Mouse (Mus musculus): Measurements from ENCODE around the gene Suox.
"Not testable (repeated sequence)": the region's sequence is repeated elsewhere in the genome, so short reads cannot be mapped to it uniquely, and the experiment has no call there.

Gene Suox

DNA sequence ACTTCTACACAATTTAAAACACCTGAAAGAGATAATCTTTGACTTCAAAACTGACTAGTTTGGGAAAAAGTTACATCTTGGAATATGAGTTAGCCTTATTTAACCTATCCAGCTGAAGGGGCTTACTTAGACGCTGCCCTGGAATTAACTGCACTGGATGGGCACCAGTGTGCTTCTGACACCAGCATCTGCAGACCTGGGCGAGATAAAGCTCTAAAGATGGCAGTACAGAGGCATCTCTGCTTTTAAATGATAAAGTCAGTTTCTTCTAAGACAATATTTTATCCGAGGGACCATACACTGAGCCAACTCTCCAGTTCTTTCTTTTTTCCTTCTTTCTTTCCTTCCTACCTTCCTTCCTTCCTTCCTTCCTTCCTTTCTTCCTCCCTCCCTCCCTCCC is 9.1 kb downstream of the Suox start:
- no peak for DNase-seq (ENCODE audit: low spot score)

DNA sequence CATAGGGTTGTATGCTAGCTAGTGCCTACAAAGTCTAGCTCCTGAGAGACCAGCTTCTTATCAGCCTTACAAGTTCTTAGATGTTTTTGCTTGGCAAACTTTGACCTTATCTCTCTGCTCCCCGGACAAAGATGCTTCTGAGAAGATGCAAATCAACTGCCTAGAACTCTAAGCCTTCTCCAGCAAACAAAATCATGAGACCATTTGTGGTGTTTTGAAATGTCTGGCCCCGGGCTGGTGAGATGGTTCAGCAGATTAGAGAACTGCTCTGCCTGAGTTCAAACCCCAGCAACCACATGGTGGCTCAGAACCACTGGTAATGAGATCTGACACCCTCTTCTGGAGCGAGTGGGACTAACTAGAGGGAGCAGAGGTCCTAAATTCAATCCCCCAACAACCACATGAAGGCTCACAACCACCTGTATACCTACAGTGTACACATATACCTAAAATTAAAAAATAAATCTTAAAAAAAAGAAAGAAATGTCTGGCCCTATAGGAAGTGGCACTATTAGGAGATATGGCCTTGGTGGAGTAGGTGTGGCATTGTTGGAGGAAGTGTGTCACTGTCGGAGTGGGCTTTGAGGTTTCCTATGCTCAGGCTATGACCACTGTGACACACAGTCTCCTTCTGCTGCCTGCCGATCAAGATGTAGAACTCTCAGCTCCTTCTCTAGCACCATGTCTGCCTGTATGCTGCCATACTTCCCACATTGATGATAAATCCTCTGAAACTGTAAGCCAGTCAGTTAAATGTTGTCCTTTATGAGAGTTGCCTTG is 10.2 kb downstream of the Suox start:
- DNase-seq (ENCODE audit: low spot score), result no peak

DNA sequence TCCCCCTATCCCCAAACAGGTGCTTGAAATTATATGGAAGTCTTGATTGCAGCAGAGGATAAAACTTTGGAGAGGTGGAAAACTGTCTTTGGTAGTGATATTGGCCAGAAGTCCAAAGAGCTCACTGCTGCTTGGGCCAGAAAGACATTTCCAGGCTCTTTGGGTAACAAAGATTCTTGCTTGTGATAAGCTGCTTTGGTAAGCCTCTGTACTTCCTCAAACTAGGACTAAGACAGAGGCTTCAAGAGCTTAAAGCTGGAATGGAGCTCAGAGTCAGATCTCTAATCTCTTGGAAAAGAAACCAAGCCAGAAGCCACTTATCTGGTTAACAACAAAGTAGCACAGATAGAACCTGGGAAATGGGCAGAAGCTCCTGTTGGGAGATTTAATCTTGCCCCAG is 11.4 kb downstream of the Suox start:
- DNase-seq (ENCODE audit: low spot score), result no peak

DNA sequence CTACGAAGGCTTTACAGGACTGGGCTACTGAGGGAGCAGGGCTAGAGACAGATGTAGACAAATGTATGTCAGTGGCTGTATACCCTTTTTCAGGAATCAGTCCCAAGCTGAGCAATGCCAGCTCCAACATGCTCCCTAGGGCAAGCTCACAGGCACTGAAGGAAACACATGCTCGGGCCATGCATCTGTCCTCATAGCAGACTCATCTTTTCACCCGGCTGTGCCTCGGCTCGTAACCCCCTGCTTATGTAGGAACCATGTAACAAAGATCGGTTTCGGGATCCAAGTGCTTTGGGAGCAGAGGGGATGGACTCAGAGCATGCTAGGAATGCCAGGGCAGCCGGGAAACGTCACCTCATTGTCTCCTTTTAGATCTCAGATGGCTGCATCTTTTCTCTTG is 14.4 kb downstream of the Suox start:
- no peak for DNase-seq (ENCODE audit: low spot score)

DNA sequence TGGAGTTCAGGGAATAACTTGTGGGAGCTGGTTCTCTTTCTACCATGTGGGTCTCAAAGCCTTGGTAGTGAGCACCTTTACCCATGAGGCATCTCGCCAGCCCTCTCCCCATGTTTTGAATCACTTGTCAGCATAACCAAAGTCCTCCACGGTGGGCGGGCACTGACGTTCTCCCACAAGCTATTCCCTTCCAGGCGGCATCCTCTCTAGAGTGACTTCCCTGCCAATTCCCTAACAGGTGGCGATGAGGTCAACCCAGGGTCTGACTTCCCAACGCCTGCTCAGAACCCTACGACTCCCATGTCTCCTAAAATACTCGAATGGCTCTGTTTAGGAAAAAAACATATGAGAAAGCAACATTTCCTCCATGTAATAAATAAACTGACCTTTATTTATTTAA is 16.0 kb downstream of the Suox start:
- DNase-seq (ENCODE audit: low spot score), result no peak

DNA sequence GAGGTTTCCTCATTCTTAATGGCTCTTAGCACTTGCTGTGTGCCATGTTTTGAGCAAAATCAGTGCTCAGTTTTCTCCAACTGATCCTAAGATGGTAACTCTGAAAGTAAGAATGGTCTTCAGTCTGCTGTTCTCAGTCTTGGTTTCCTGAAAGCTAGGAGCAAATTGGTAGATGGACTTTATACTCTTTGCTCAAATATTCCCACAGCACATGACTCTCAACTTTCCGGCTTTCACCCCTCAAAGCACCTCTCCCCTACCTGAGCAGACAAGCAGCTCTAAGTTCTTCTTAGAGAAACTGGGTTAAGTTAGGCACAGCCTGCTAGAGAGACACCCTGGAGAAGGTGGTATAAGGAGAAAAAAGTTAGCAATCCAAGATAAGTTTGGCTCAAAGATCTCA is 17.1 kb downstream of the Suox start:
- no peak for DNase-seq (ENCODE audit: low spot score)

DNA sequence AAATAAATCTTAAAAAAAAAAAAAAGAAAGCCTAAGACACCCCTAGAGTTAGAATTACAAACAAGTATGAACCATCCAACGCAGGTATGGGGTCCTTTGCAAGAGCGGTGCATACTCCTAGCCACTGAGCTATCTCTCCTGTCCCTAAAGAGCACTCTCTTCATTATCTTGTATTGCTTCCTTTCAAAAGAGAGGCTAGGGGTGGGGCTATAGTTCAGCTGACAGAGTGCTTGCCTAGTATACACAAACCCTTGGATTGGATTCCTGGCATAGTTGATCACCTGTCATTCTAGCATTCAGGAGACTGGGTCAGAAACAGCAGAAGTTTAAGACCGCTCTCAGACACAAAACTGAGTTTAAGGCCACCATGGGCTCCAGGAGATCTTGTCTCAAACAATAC is 18.6 kb downstream of the Suox start:
- DNase-seq (ENCODE audit: low spot score), result no peak

DNA sequence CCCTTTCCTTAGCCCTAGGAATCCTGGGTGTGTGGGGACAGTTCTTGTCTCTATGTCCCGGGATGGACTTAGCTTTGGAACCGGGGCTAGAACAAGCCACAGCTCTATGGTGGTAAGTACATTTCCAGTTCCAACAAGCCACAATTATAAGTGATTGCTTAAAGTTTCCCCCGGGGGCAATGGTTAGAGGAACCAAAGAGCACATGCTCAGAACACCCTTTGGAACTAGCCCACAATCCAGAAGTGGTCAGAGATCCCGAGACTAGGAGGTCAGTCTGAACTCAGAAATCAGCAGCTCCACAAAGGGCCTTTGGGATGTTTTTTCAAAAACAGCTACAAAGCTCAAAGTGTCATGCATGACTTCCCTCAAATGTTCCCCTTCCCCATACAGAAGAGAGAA is 20.0 kb downstream of the Suox start:
- DNase-seq (ENCODE audit: low spot score), result no peak

DNA sequence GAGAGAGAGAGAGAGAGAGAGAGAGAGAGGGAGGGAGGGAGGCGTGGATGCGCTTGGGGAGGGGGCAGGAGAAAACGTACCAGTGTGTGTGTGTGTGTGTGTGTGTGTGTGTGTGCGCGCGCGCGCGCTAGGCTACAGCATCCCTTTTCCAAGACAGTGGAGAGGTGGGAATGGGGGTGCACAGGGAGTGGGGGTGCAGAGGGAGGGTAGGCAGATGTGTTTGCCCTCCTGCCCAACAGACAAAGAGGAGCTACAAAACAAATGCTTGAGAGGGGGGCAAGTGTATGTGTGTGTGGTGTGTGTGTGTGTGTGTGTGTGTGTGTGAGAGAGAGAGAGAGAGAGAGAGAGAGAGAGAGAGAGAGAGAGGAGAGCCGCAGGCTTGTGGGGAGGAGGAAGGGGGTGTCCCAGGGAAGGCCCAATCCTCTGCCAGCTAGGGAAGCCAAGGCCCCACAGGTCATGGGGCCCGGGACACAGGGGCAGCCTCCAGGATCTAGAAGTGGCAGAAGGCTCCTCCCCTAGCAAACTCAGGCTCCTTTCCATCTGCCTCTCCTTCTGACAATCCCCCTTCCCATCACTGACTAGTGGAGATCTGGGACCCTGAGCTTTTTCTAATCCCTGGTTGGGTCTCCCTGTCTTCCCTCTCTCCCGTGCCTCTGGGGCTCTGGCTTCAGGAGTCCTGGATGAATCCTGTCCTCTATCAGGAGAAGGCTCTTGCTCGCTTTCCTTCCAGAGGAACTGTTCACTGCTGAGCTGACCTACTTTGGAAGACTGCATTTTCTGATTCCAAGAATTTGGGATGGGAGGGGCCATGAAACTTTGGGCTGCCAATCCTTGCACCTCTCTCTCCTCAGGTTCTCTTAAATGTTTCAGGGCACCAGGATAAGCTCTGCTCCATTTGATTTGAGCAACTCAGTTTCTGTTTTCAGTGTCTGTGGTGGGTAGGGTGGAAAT is 27.5 kb downstream of the Suox start:
- DNase-seq (ENCODE audit: low spot score), result no peak

DNA sequence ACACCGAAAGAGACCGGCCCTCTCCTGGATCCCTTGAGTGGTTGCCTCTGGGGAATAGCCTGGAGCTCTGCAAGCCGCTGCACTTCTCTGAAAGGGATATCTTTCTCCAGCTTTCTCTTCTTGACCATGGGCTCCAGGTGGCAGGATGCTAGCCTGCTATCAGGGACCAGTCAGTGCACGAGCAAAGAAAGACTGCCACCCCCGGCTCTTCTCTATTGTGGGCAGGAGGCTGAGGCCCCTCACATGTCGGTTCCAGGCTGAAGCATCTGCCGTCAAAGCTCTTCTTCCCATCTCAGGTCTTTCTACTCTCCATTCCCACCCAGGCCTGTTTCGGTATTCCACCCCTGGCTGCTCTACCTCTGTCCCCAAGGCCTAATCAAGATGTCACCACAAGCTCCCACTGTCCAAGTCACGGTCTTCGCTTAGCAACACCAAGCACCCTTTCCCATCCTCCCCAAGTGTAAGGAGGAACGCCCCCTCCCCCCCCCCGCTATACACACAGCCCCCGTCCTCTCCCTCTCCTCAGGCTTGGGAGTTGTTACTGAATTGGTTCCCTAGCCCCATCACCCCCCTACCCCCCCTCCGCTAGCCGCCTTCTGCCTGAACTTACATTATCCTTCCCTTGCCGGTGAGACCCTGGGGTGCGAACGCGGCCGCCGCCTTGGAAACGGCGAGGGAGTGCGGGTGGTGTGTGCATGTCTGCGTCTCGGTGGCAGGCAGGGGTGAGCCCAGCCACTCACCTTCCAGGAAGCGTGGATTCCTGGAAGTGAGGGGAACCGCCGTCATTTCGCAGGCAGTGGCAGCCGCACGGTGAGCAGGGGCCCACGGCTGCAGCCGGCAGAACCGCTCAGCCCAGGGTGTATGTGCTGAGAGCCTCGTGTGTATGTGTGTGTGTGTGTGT is 28.5 kb downstream of the Suox start, which contains the start of gene Ikzf4:
Gene Ikzf4, minus strand, starts transcription at position 881 of the 901 bp plus-strand sequence.
- DNase-seq (ENCODE audit: low spot score), result peak; percentile 26

DNA sequence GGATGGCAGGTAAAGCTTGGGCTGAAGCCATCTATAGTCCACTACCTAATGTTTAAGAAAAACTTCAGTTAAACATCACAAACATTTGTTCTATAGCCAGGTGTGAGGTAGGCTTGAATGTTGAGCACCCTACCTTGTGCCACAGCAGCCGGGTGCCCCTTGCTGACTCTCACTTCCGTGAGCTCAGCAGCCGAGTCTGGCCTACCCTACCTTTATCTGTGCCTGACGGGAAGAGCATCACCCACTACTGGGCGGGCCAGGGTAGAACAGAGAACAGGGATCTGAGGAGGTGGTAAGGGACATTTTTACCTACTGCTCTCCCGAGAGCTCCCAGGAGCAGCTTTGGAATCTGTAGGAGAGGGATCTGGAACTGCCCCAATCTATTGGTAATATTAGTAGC is 31.1 kb downstream of the Suox start:
- no peak for DNase-seq (ENCODE audit: low spot score)

DNA sequence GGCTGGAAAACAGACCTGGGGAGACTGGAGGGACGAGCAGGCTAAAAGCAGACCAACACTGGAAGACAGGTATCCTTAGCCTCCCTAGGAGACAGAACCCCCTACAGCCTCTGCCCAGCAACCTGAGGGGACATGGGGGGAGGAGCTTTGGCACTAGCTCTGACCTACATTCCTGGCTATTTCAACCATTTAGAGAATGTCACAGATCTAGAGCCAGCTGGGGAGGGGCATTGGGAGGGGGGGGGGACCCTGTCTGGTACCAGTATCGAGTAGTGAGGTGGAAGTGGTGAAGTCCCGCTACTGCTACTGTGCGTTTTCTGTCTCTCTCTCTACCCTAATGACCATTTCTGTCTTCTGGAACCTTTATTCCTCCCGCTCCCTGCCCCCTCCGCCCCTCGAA is 32.0 kb downstream of the Suox start:
- DNase-seq (ENCODE audit: low spot score), result no peak

DNA sequence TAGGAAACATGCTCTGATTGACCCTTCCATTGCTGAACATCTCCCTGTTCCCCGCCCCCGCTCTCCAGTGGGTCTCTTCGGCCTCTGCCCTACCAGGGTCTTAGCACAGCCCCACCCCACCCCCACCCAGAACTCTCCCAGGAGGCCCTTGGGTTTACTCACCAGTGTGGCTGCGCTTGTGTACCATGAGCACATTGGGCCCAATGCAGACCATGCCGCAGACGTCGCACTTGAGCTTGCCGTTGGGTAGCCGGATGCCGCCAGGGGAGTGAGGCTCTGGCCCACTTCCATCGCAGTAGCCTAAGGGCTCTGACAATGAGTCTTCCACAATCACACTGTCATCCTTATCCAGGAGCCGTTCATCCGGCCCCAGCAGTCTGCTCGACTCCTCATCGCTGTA is 33.0 kb downstream of the Suox start:
- DNase-seq (ENCODE audit: low spot score), result no peak

DNA sequence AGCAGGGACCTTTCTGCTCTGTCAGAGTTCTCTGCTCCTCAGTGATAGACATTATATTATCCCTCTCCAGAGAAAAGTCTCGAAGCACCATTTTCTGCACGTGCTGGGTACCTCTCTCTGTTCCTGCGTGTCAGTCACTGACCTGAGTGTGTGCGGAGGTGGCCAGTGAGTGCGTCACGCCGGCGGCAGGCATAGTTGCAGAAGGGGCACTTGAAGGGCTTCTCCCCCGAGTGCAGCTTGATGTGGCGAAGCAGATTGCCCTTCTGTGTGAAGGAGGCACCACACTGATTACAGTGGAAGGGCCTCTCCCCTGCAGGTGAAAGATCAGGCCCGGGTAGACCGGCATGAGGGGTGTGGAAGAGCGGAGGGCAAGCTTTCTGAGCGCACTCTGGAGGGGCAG is 33.9 kb downstream of the Suox start:
- DNase-seq (ENCODE audit: low spot score), result no peak

DNA sequence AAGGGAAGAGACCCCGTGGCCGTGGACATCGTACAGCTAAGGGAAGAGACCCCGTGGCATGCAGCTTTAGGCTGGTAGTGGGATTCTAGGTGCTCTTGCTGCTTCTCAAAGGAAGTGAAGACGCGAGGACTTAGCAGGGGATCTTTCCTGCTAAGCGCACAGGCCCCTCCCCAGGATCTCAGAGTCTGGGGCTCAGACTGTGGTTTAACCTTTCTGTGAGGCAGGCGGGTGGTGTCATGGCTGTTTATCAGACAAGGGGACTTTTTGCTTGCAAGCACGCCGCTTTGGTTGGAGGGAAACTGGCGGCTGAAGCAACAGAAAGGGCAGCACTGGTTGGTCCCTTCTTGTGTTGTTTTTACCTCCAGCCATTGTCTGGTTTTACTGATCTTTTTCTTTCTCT is 36.9 kb downstream of the Suox start:
- DNase-seq (ENCODE audit: low spot score), result no peak

DNA sequence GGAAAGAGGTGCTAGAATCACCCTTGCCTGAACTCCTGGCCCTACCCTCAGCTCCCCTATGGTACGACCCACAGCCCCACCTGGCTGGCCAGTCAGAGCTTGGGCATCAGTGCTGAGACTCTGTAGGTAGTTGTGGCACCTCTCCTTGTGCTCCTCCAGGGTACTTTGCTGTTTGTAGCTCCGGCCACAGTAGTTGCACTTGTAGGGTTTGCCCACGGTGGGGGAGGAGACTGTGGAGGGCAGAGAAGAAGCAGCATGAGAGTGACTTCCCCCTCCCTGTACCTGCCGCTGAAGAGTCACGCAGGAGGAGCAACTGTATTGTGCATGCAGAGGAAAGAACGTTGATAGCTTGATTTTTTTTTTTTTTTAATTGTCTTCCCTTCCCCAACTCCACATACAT is 37.3 kb downstream of the Suox start:
- no peak for DNase-seq (ENCODE audit: low spot score)

DNA sequence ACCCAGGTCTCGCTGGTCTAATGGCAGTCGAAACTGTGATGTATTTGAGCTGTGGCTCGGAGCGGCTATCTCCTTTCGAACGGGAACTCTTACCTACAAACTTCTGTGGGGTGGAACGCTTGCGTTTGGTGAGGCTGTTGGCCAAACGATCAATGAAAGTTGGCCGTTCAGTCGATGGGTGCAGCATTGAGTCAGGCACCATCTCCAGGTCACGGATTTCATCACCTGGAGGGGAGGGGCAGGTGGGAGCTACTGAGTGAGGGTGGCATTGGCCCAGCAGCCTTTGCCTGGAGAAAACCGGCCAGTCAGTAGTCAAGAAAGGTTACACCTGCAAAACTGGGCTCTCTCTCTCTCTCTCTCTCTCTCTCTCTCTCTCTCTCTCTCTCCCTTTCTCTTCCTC is 38.2 kb downstream of the Suox start:
- DNase-seq (ENCODE audit: low spot score), result no peak

DNA sequence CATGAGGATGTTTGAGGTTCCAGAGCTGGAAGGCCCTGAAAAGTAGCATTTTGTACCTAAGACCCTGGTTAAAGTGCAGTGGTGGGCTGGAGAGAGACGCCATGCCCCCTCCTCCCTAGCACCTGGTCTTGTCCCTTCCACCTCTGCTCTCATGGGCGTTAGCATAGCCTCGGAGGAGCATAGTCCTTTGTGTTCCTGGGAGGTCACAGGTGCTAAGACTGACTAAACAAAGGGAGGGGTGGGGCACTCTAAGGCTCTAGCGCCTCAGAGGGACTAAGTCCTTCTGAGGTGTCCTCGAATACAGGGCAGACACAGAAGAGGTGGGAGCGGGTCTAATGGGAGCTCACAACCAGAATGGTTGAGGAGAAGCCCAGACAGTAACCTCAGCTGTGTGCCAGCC is 42.3 kb downstream of the Suox start:
- no peak for DNase-seq (ENCODE audit: low spot score)

DNA sequence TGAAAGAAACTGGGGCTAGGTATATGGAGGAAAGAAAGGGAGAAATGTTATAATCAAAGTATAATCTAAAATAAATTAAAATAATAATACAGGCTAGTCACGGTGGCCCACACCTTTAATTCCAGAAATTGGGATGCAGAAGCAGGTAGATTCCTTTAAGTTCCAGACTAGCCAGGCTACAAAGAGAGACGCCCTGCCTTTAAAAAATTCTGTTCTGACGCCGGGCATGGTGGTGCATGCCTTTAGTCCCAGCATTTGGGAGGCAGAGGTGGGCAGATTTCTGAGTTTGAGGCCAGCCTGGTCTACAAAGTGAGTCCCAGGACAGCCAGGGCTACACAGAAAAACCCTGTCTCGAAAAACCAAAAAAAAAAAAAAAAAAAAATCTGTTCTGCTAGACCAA is 43.6 kb downstream of the Suox start:
- DNase-seq (ENCODE audit: low spot score), result not testable (repeated sequence)

DNA sequence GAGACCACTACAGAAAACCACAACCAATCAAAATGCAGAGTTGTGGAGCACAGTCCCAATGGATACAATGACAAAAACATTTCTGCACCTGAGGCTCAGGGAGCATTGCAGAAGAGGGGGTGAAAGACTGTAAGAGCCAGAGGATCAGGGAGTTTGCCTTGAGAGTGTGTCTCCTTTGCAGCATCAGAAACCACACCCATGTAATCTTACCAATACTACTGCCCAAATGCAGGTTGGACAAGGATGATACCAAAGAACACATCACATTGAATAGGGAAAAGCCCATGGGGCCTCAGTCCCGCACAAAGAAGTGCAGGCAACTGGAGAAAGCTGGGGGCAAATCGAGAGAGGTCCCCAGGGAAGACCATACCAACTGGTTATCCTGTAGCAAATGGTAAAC is 44.1 kb downstream of the Suox start:
- DNase-seq (ENCODE audit: low spot score), result no peak

DNA sequence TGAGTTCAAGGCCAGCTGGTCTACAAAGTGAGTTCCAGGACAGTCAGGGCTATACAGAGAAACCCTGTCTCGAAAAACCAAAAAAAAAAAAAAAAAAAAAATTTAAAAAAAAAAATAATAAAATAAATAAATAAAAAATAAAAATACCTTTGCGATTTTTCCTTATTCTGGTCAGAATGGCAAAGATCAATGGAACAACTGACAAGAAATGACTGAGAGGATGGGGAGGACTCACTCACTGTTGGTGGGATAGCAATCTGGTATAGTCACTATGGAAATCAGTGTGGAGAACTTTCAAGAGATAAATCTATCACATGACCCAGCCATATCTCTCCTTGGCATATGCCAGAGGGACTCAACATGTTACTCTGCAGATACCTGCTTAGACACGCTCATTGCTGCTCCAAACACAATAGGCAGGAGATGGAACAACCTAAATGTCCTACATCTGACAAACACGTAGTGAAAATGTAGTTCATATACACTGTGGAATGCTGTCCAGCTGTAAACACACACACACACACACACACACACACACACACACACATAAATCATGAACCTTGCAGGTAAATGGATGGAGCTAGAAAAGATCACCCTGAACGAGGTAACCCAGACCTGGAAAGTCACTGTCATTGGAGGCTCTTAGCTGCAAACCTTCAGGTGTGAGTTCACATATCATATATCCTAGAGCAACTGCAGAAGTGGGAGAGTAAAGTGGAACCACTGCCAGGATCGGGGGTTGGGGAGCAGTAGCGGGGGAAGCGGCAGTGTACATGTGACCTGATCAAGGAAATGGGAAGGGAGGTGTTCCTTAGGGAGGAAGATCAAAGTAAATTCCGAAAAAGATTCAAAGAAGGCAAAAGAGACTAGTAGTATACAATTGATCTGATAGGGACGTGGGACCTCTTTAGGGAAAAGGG is 46.2 kb downstream of the Suox start:
- no peak for DNase-seq (ENCODE audit: low spot score)
